Mouse (Mus musculus): Measurements from ENCODE around the gene Auts2. TPM values are rescaled to one million over a fixed set of nuclear protein-coding genes. Genes with fewer than 3 reads are reported as not detected.

Auts2 gene
- polyA plus RNA-seq (2017; shearing (Covaris generic)): 0.66 TPM

GRCm38 (mm10) chr5:132543118-132544071 is at the start of gene Auts2:
Gene Auts2, minus strand, starts transcription at chr5:132543344.

